In genomic region chr19:47910751-47911150, GRCm38 (mm10) we compare ENCODE assay signal across 14 mouse cellular contexts. TPM values are rescaled to one million over a fixed set of nuclear protein-coding genes. Genes with fewer than 3 reads are reported as not detected.
DNase-seq lines count a peak whose midpoint lies in the region; ATAC-seq and TF ChIP-seq lines count a peak whose summit lies in the region.
"Had no signal": no experiment of that assay in that cellular context is flagged by ENCODE, and none has a peak within 500 bp of the region (broad histone marks: within the 10 kb centered on the region; RNA-seq: fewer than 3 reads in every experiment).

No protein-coding gene starts in this region.

- H3K27ac ChIP-seq in forebrain, embryonic 10.5 days = peak overlapping the region; percentile 98
- no peak overlapping the region for H3K27ac ChIP-seq in forebrain, embryonic 16.5 days (ENCODE audit: low read length)
- peak overlapping the region; percentile 15; the same call in 1 of the 2 replicates for H3K27ac ChIP-seq in liver, embryonic 13.5 days
- peak overlapping the region; percentile 98; the same call in 1 of the 2 replicates for H3K27ac ChIP-seq in embryonic facial prominence, embryonic 10.5 days (replicated peaks)
- peak overlapping the region; percentile 66; the same call in 1 of the 2 replicates for H3K27ac ChIP-seq in liver, postnatal 0 days (ENCODE audit: low read depth)
- H3K27ac ChIP-seq: gastrocnemius, adult 2 months; limb, embryonic 15.5 days; macrophage had no signal

- H3K4me1 ChIP-seq in forebrain, embryonic 10.5 days = peaks cover 47% of the 10 kb centered on the region
- peaks cover 17% of the 10 kb centered on the region for H3K4me1 ChIP-seq in forebrain, embryonic 16.5 days (replicated peaks; ENCODE audit: control insufficient read depth, insufficient read depth, low read length)
- H3K4me1 ChIP-seq in liver, embryonic 13.5 days (replicated peaks) = peaks cover 50% of the 10 kb centered on the region
- H3K4me1 ChIP-seq in embryonic facial prominence, embryonic 10.5 days = peaks cover 48% of the 10 kb centered on the region
- peaks cover 12% of the 10 kb centered on the region for H3K4me1 ChIP-seq in liver, postnatal 0 days (ENCODE audit: insufficient read depth)

- no peak overlapping the region for H3K9ac ChIP-seq in forebrain, embryonic 16.5 days (replicated peaks; ENCODE audit: low read depth, low read length)
- no peak overlapping the region for H3K9ac ChIP-seq in liver, embryonic 13.5 days
- no peak overlapping the region for H3K9ac ChIP-seq in liver, postnatal 0 days (replicated peaks)
- H3K9ac ChIP-seq: limb, embryonic 15.5 days had no signal

- TF ChIP-seq CTCF in liver, postnatal 0 days (IDR thresholded peaks at IDR 0.05; ENCODE audit: low read depth) = no peak

- H3K9me3 ChIP-seq in forebrain, embryonic 10.5 days = no peaks in the 10 kb centered on the region
- H3K9me3 ChIP-seq in forebrain, embryonic 16.5 days (ENCODE audit: control insufficient read depth, low read length) = no peaks in the 10 kb centered on the region
- H3K9me3 ChIP-seq in liver, embryonic 13.5 days (replicated peaks) = no peaks in the 10 kb centered on the region
- no peaks in the 10 kb centered on the region for H3K9me3 ChIP-seq in embryonic facial prominence, embryonic 10.5 days
- no peaks in the 10 kb centered on the region for H3K9me3 ChIP-seq in liver, postnatal 0 days (ENCODE audit: low read length)
- H3K9me3 ChIP-seq: limb, embryonic 15.5 days had no signal

- WGBS in forebrain, embryonic 10.5 days = 92% methylated on average over 4 of the region's 4 CpGs
- 83% methylated on average over 4 of the region's 4 CpGs for WGBS in forebrain, embryonic 16.5 days
- 71% methylated on average over 4 of the region's 4 CpGs for WGBS in liver, embryonic 13.5 days (ENCODE audit: insufficient replicate concordance)
- WGBS in embryonic facial prominence, embryonic 10.5 days = 92% methylated on average over 4 of the region's 4 CpGs
- WGBS in liver, postnatal 0 days (ENCODE audit: insufficient replicate concordance) = 66% methylated on average over 4 of the region's 4 CpGs

- no peak for TF ChIP-seq EP300 in liver, postnatal 0 days (IDR thresholded peaks at IDR 0.05; ENCODE audit: low read depth)

- H3K4me3 ChIP-seq in forebrain, embryonic 10.5 days = no peak overlapping the region
- H3K4me3 ChIP-seq in forebrain, embryonic 16.5 days (replicated peaks; ENCODE audit: low read length) = no peak overlapping the region
- H3K4me3 ChIP-seq in liver, embryonic 13.5 days (replicated peaks) = no peak overlapping the region
- no peak overlapping the region for H3K4me3 ChIP-seq in embryonic facial prominence, embryonic 10.5 days
- no peak overlapping the region for H3K4me3 ChIP-seq in liver, postnatal 0 days (ENCODE audit: low read depth, low read length)
- H3K4me3 ChIP-seq: gastrocnemius, adult 2 months; limb, embryonic 15.5 days had no signal

- no peaks in the 10 kb centered on the region for H3K27me3 ChIP-seq in forebrain, embryonic 10.5 days (ENCODE audit: poor library complexity, severe bottlenecking)
- H3K27me3 ChIP-seq in forebrain, embryonic 16.5 days (replicated peaks; ENCODE audit: control insufficient read depth, insufficient read depth, low read length) = no peaks in the 10 kb centered on the region
- no peaks in the 10 kb centered on the region for H3K27me3 ChIP-seq in liver, embryonic 13.5 days
- no peaks in the 10 kb centered on the region for H3K27me3 ChIP-seq in embryonic facial prominence, embryonic 10.5 days (replicated peaks; ENCODE audit: low read depth, poor library complexity, severe bottlenecking)
- H3K27me3 ChIP-seq in liver, postnatal 0 days (ENCODE audit: insufficient read depth, low read length) = no peaks in the 10 kb centered on the region
- H3K27me3 ChIP-seq: limb, embryonic 15.5 days had no signal

- no peak for ATAC-seq in forebrain, embryonic 16.5 days
- no peak for ATAC-seq in liver, embryonic 13.5 days (ENCODE audit: low read depth)
- ATAC-seq in liver, postnatal 0 days = no peak

- DNase-seq in forebrain, embryonic 10.5 days (ENCODE audit: extremely low spot score, low spot score) = no peak
- no peak for DNase-seq in liver, embryonic 13.5 days
- DNase-seq in liver = no peak
- DNase-seq in embryonic facial prominence, embryonic 10.5 days (ENCODE audit: low spot score) = no peak
- DNase-seq in liver, postnatal 0 days = no peak
- no peak for DNase-seq in kidney, adult 18-20 months
- DNase-seq in embryo, embryonic 11 days = no peak
- DNase-seq: cerebellum, postnatal 25 days; gastrocnemius, adult 2 months; heart, postnatal 14 days; kidney, postnatal 10 days had no signal

- peaks cover 35% of the 10 kb centered on the region for H3K36me3 ChIP-seq in forebrain, embryonic 10.5 days (replicated peaks)
- no peaks in the 10 kb centered on the region for H3K36me3 ChIP-seq in forebrain, embryonic 16.5 days (ENCODE audit: control insufficient read depth, insufficient read depth)
- 0 out of 2 replicates have a peak, but pooled peaks cover 5% of the 10 kb centered on the region for H3K36me3 ChIP-seq in liver, embryonic 13.5 days
- peaks cover 38% of the 10 kb centered on the region for H3K36me3 ChIP-seq in embryonic facial prominence, embryonic 10.5 days (replicated peaks)
- H3K36me3 ChIP-seq in liver, postnatal 0 days (replicated peaks; ENCODE audit: insufficient read depth, low read length) = peaks cover 8% of the 10 kb centered on the region; the same call in 1 of the 2 replicates

- H3K4me2 ChIP-seq in forebrain, embryonic 16.5 days (ENCODE audit: low read length) = no peak overlapping the region
- H3K4me2 ChIP-seq in liver, embryonic 13.5 days = no peak overlapping the region
- H3K4me2 ChIP-seq in liver, postnatal 0 days (ENCODE audit: low read depth, low read length) = peak overlapping the region; percentile 53; the same call in 1 of the 2 replicates
- H3K4me2 ChIP-seq: limb, embryonic 15.5 days had no signal

RNA-seq across cellular contexts. Expression of gene Cfap43, which starts 8.3 kb away (rescaled TPM):
- 0.05 and 0.06 TPM in 2 replicates for polyA plus RNA-seq in forebrain, embryonic 10.5 days (2016; fragmentation: Nextera tagmentation; extraction: Ambion mirVana)
- 0.63 and 1.1 TPM in 2 replicates for polyA plus RNA-seq in forebrain, embryonic 16.5 days (2015; fragmentation: Nextera tagmentation; extraction: Ambion mirVana)
- 0.03 TPM in 1 of 2 replicates, not detected in the other for polyA plus RNA-seq in liver, embryonic 13.5 days (2015; fragmentation: Nextera tagmentation; extraction: Ambion mirVana)
- polyA plus RNA-seq in embryonic facial prominence, embryonic 10.5 days (2016; fragmentation: Nextera tagmentation; extraction: Ambion mirVana) = 0.02 and 0.08 TPM in 2 replicates
- polyA plus RNA-seq in liver, postnatal 0 days (2015; fragmentation: Nextera tagmentation; extraction: Ambion mirVana) = 0.05 TPM in 1 of 2 replicates, not detected in the other

RNA-seq across cellular contexts. Expression of gene Itprip, which starts 8.3 kb away (rescaled TPM):
- polyA plus RNA-seq in forebrain, embryonic 10.5 days (2016; fragmentation: Nextera tagmentation; extraction: Ambion mirVana) = 21.2 and 21.9 TPM in 2 replicates
- 6.9 and 7.2 TPM in 2 replicates for polyA plus RNA-seq in forebrain, embryonic 16.5 days (2015; fragmentation: Nextera tagmentation; extraction: Ambion mirVana)
- polyA plus RNA-seq in liver, embryonic 13.5 days (2015; fragmentation: Nextera tagmentation; extraction: Ambion mirVana) = 3.8 and 3.9 TPM in 2 replicates
- polyA plus RNA-seq in embryonic facial prominence, embryonic 10.5 days (2016; fragmentation: Nextera tagmentation; extraction: Ambion mirVana) = 19.9 and 21.4 TPM in 2 replicates
- 2.4 and 2.8 TPM in 2 replicates for polyA plus RNA-seq in liver, postnatal 0 days (2015; fragmentation: Nextera tagmentation; extraction: Ambion mirVana)

RNA-seq across cellular contexts. Expression of gene Cfap58, which starts 26.7 kb away (rescaled TPM):
- polyA plus RNA-seq in forebrain, embryonic 10.5 days (2016; fragmentation: Nextera tagmentation; extraction: Ambion mirVana) = 0.06 TPM in 1 of 2 replicates, not detected in the other
- polyA plus RNA-seq in forebrain, embryonic 16.5 days (2015; fragmentation: Nextera tagmentation; extraction: Ambion mirVana) = 0.27 and 0.33 TPM in 2 replicates
- not detected in 2 replicates for polyA plus RNA-seq in liver, embryonic 13.5 days (2015; fragmentation: Nextera tagmentation; extraction: Ambion mirVana)
- polyA plus RNA-seq in embryonic facial prominence, embryonic 10.5 days (2016; fragmentation: Nextera tagmentation; extraction: Ambion mirVana) = not detected in 2 replicates
- polyA plus RNA-seq in liver, postnatal 0 days (2015; fragmentation: Nextera tagmentation; extraction: Ambion mirVana) = not detected in 2 replicates
- polyA plus RNA-seq: limb, embryonic 15.5 days; macrophage had no signal

RNA-seq across cellular contexts. Expression of gene Gsto2, which starts 45.4 kb away (rescaled TPM):
- 0.76 and 0.81 TPM in 2 replicates for polyA plus RNA-seq in forebrain, embryonic 10.5 days (2016; fragmentation: Nextera tagmentation; extraction: Ambion mirVana)
- polyA plus RNA-seq in forebrain, embryonic 16.5 days (2015; fragmentation: Nextera tagmentation; extraction: Ambion mirVana) = 0.84 and 1.2 TPM in 2 replicates
- polyA plus RNA-seq in liver, embryonic 13.5 days (2015; fragmentation: Nextera tagmentation; extraction: Ambion mirVana) = 0.16 and 0.22 TPM in 2 replicates
- polyA plus RNA-seq in embryonic facial prominence, embryonic 10.5 days (2016; fragmentation: Nextera tagmentation; extraction: Ambion mirVana) = 0.74 and 1.0 TPM in 2 replicates
- polyA plus RNA-seq in liver, postnatal 0 days (2015; fragmentation: Nextera tagmentation; extraction: Ambion mirVana) = 0.25 and 0.39 TPM in 2 replicates

RNA-seq across cellular contexts. Expression of gene Gsto1, which starts 56.0 kb away (rescaled TPM):
- 115 and 120 TPM in 2 replicates for polyA plus RNA-seq in forebrain, embryonic 10.5 days (2016; fragmentation: Nextera tagmentation; extraction: Ambion mirVana)
- 125 and 126 TPM in 2 replicates for polyA plus RNA-seq in forebrain, embryonic 16.5 days (2015; fragmentation: Nextera tagmentation; extraction: Ambion mirVana)
- polyA plus RNA-seq in liver, embryonic 13.5 days (2015; fragmentation: Nextera tagmentation; extraction: Ambion mirVana) = 117 and 139 TPM in 2 replicates
- 189 and 190 TPM in 2 replicates for polyA plus RNA-seq in embryonic facial prominence, embryonic 10.5 days (2016; fragmentation: Nextera tagmentation; extraction: Ambion mirVana)
- 151 and 198 TPM in 2 replicates for polyA plus RNA-seq in liver, postnatal 0 days (2015; fragmentation: Nextera tagmentation; extraction: Ambion mirVana)
